Mouse (Mus musculus) skeletal muscle tissue, postnatal 0 days (tissue): Measurements from ENCODE around the gene Nxpe3. TPM values are rescaled to one million over a fixed set of nuclear protein-coding genes. Genes with fewer than 3 reads are reported as not detected.

Experiments
- polyA plus RNA-seq: library from polyadenylated mRNA; unstranded; fragments of >200 nt; fragmentation: Nextera tagmentation; extraction: Ambion mirVana; gene quantifications from 2 replicates; pipeline ENCODE4 v1.2.1, GENCODE M21; 2015

Nxpe3 gene
- 0.08 and 0.15 TPM in 2 replicates for polyA plus RNA-seq

DNA sequence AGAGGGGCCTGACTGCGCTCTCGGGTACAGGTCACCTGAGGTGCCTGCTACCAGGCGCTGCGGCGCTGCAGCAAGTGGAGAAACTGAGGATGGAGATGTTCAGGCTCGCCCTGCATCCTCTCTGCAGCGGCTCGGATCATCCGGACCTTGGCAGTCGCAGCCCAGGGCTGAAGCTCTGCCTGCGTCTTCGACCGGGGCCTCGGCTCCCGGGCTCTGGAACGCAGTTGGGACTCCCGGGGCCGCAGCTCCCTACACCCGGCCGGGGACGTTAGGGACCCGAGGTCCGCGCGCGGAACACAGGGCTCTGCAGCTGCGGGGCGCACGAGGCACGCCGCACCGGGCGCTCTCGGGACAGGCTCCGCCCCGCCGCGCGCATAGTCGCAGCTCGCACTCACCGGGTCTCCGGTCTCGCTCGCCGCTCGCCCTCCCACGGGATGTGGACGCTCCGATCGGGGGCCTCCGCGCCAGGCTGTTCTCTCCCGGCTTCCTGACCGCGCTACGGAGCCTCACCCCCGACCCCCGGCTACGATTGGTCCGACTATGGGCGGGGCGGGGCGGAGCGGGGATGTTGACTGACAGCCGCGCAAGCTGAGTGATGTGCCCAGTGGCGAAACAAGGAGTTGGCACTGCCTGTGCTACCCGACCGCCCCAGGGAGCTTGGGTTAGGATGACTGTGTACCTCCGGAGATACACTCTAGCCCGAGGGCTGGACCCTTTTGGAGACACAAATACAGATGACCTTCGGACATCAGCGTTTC is at the start of gene Nxpe3:
Nxpe3 (minus strand) TSS at position 393 of the 758 bp plus-strand sequence.

GRCm38 (mm10) chr16:55934453-55935037 is 39.5 kb upstream of the Nxpe3 start, which contains the start of gene Cep97:
Gene Cep97 (minus strand): TSS chr16:55934855.

DNA sequence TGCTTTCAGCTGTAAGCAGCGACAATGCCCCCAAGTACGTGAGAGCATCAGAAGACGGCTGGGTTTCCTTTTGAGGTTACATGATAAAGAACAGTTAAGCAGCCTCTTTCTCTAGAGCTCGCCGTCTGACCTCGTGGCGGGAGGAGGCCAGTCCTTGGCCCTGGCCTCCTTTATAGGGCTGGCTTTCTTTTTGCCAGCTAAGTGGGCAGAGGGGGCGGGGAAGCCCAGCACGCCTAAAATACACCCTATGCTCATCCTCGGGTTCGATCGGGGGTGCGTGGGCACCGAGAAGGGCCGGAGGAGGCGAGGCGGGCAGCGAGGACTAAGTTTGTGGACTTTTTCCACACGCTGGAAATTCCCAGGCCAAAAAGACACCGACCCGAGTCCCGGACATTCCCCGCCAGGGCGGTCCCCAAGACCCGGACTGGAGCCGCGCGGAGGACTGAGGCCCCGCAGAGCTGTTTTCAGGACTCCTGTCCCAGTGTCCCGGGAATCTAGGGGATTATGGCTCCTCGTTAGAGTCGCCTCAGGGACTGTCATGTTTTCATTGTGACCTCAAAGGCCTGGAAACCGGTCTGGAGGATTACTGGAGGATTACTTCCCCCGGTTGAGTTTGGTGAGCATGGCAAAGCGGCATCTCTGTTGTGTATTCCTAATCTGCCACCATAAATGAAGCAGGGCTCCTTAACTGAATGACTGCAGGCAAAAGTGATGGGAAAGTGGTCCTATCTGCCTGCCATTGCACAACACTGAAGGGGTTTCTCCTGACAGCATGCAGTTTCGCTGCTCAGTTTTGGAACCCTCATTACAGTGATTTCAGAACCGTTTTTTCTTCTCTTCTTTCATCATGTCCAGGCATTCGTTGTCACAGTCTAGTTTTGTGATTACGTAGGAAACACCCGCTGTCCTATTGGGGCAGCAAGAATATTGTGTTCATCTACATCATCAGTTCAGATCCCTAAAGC is 56.3 kb downstream of the Nxpe3 start, which contains the start of gene Nfkbiz:
Nfkbiz (minus strand) TSS at position 390 of the 965 bp plus-strand sequence.

Other genes starting within 250 kb of the Nxpe3 start
- gene Nfkbiz, start 56.4 kb downstream of the Nxpe3 start, polyA plus RNA-seq: 1.2 and 1.3 TPM in 2 replicates
- 2.6 and 3.0 TPM in 2 replicates for gene Cep97, start 39.6 kb upstream of the Nxpe3 start, polyA plus RNA-seq
- gene Rpl24, start 71.0 kb upstream of the Nxpe3 start, polyA plus RNA-seq: 687 and 750 TPM in 2 replicates
- 6.1 and 7.4 TPM in 2 replicates for gene Zbtb11, start 78.6 kb upstream of the Nxpe3 start, polyA plus RNA-seq
- 91.1 and 103 TPM in 2 replicates for gene Pcnp, start 134.5 kb upstream of the Nxpe3 start, polyA plus RNA-seq
- gene Trmt10c, start 142.5 kb upstream of the Nxpe3 start, polyA plus RNA-seq: 19.4 and 20.1 TPM in 2 replicates
- 14.0 and 15.3 TPM in 2 replicates for gene Senp7, start 153.1 kb upstream of the Nxpe3 start, polyA plus RNA-seq